Mouse (Mus musculus): ENCODE measurements around the gene Aldh3b3.

GRCm38 (mm10) chr19:4012432-4013022 lies 54.1 kb downstream of the Aldh3b3 start, which contains the start of gene Ndufv1:
- peak; percentile 95 for TF ChIP-seq CTCF (IDR thresholded peaks at IDR 0.05)
- TF ChIP-seq EP300 (IDR thresholded peaks at IDR 0.05), result peak; percentile 48; the same call in 1 of the 2 replicates
